Comparison of ENCODE assay signal across 15 mouse cellular contexts in the genomic region with DNA sequence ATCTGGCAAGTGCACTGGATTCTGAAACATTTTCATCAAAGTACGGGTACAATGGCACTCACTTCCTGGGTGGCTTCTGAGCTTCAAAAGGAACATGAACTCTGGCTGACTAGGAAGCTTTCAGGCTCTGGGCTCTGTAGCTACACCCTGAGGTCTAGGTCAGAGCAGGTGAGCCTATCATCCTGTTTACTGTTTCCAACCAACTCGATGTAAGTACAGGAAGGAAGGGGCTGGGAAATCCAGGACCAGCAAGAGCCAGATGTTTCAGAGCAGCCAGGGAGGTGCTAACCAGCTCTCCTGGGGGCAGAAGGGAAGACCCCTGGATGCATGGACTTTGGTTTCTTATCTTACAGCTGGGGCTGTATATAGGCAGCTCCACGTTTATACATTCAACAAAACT.
"Had no signal": no experiment of that assay in that cellular context is flagged by ENCODE, and none has a peak within 500 bp of the region (broad histone marks: within the 10 kb centered on the region; RNA-seq: fewer than 3 reads in every experiment).

No protein-coding gene starts in this region.

- H3K4me1 ChIP-seq: lung, embryonic 15.5 days; midbrain, embryonic 13.5 days; midbrain, embryonic 15.5 days; neural tube, embryonic 12.5 days; stomach, embryonic 15.5 days had no signal

- H3K4me3 ChIP-seq: lung, embryonic 15.5 days; megakaryocyte, embryonic 14.5 days; midbrain, embryonic 13.5 days; midbrain, embryonic 15.5 days; neural tube, embryonic 12.5 days; stomach, embryonic 15.5 days had no signal

- H3K36me3 ChIP-seq: lung, embryonic 15.5 days; midbrain, embryonic 13.5 days; midbrain, embryonic 15.5 days; neural tube, embryonic 12.5 days had no signal

- H3K9me3 ChIP-seq: lung, embryonic 15.5 days; megakaryocyte, embryonic 14.5 days; midbrain, embryonic 13.5 days; midbrain, embryonic 15.5 days; neural tube, embryonic 12.5 days; stomach, embryonic 15.5 days had no signal

- H3K27me3 ChIP-seq: lung, embryonic 15.5 days; megakaryocyte, embryonic 14.5 days; midbrain, embryonic 13.5 days; midbrain, embryonic 15.5 days; neural tube, embryonic 12.5 days; stomach, embryonic 15.5 days had no signal

- H3K27ac ChIP-seq: lung, embryonic 15.5 days; macrophage; midbrain, embryonic 13.5 days; midbrain, embryonic 15.5 days; neural tube, embryonic 12.5 days; stomach, embryonic 15.5 days; stomach, postnatal 0 days had no signal

- DNase-seq: lung, adult 2 months; lung, postnatal 14 days; lung, postnatal 36 days; right cerebral cortex, postnatal 14 days; thymus, adult 2 months; thymus, postnatal 25 days; thymus, postnatal 4 days had no signal
